Mouse (Mus musculus): Measurements from ENCODE around the gene Pygo2.
A peak's percentile ranks its signal among the peaks of the same experiment; 100 is the strongest.

The Pygo2 gene

DNA sequence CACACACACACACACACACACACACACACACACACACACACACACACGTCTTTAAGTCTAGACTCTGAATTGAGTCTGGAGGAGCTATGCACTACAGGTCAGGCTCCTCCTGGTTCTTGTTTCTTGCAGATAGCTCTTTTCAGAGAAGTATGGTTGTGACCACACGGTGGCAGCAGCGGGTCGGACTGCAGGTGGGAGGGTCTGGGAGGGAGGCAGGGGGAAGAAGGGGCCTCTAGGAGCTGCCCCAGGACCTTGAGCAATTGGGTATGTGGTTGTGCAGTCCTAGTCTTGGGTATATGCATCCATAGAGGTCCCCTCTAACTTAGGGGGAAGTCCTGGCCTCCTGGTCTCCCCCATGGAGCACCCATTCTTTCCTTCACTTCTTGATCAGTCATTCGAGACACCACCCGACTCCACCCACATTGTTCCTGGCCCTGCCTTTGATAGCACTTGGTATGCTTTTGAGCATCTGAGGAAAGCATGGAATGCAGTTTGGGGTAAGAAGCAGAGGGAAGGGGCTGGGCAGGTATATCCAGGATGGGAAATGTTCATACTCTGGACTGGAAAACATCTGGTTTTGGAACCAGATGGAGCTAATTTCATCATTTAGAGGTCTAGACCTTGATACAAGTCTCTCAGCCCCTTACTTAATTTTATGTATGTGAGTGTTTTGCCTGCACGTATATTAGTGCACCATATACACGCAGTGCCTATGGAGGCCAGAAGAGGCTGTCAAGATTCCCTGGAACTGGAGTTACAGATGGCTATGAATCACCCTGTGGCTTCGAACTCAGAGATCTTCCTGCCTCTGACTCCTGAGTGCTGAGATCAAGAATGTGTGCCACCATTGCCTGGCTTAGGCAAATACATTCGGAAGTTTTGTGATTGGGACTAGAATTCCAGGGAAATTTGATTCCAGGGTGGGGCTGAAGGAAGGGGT, 27.0 kb downstream of the Pygo2 start:
- peak; percentile 89 for DNase-seq (ENCODE audit: low spot score)

DNA sequence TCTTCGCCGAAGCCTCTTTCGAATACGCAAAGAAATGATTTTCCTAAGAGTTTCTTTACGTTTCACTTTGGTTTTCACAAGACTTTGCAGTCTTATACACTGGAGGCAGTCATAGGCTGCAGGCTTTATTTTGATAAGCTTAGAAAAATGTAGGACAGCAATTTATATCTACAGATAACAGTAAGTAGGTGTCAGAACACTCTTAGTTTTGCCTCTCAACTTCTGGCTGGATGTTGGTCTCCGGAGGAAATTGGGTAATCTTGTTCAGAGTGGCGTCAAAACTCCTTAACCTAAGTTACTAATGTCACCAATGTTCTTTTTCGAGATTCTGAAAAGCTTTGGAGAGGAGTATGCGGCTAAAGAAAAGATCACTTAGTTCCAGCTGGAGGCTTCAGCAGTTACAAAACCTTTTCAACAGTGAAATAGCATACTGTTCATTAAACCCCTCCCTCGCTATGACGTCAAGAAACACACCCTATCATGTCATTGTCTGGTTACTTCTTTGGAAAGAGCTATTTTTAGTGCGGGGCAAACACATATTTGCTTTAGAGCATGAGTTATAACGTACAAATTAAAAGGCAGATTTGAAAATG, 28.5 kb downstream of the Pygo2 start:
- DNase-seq (ENCODE audit: low spot score) = no peak

DNA sequence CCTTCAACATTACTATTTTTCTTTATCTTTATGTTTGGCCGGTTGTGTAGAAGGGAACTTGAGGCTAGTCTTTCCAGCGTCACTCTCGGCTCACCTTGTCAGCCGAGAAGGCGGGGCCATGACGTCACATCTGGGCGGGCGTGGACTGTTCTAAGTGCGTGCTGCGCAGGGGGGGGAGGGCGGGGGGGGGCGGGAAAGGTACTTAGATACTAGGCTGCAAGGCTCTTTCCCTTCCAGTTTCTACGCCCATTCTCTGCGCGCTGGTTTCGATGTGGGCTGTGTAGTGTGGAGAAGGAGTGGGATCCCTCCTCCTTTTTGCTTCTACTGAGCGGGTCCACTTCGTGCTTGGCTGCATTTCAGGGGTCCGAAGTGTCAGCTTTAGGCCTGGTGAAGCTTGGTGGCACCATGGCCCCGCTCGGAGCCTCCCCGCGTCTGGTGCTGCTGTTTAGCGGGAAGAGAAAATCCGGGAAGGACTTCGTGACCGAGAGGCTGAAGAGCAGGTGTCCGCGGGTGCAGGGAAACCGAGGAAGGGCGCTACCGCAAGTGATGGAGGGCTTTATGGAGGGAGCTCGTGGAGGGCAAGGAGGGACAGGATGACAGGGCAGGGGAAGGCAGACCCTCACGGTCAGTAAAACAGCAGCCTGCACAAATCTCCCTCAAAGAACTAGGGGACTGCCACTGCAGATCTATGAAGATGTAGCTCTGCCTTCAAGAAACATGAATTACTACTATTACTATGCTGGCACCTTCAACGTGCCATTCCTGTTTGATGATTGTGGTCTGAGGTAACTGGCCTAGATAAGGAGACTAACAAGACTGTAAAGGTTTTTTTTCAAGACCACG, 29.2 kb downstream of the Pygo2 start:
- peak; percentile 97 for DNase-seq (ENCODE audit: low spot score)

DNA sequence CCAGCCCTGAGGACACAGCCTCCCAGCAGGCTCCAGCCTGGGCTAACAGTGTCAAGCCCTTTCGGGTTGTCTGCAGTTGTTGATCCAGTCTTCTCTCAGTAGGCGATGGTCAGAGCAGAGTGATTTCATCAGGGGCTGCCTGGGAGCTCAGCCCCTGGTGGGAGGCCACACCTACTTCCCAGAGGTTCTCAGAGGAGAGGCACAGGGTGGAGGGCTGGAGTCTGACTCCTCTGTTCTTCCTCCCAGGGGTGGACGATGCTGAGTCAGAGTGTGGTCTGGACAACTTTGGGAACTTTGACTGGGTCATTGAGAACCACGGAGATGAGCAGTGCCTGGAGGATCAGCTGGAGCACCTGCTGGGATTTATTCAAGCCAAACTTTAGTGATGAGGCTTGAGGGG, 38.3 kb downstream of the Pygo2 start:
- no peak for DNase-seq (ENCODE audit: low spot score)

DNA sequence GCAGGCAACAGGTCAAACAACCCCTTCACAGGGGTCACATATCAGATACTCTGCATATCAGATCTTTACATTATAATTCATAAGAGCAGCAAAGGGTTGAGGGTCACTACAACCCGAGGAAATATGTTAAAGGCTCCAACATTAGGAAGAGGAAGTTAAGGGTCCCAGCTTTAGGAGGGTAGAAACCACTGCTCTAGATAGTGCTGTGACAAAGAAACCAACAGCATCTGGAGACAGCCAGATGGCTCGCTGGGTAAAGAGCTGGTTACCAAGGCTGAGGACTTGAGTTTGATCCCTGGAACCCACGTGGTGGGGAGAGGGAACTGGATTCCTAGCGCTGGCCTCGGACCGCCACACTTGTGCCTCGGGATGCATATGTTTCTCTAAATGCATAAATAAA, 42.3 kb downstream of the Pygo2 start:
- DNase-seq (ENCODE audit: low spot score) = no peak

DNA sequence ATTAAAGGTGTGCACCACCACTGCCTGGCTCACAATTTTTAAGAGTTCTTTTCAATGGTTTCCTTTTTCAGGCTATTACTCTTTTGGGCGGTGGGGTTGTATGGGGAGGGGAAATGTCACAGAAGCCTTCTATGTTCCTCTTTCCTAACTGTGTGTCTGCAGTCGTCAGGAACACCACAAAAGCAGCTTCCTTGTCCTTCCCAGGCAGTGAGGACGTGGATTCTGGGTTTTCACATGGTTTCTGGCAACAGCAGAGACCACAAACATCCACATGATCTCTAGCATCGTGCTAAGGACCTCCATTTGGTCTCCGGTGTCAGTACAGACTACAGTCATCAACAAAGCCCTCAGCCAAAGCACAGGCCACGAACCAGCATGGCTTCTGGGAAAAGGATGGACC, 43.8 kb downstream of the Pygo2 start:
- no peak for DNase-seq (ENCODE audit: low spot score)

DNA sequence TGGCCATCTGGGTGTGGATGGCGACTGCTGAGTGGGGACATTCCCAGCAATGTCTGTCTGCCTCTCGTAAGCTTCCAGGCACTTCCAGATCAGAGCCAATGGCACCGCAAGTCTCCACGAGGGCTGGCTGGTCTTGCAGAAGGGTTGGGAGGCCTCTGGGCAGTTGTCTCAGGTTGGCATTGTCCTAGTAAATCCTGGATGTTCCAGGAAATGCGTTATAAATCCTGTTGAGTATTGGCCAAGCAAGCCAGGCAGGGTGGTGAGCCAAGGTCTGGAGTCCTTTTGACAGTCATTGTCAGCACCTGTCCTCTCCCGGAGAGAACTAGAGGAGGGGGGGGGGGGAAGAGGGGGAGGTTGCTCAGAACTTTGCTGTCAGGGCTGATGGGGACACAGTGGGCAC, 49.0 kb downstream of the Pygo2 start:
- DNase-seq (ENCODE audit: low spot score) = no peak

DNA sequence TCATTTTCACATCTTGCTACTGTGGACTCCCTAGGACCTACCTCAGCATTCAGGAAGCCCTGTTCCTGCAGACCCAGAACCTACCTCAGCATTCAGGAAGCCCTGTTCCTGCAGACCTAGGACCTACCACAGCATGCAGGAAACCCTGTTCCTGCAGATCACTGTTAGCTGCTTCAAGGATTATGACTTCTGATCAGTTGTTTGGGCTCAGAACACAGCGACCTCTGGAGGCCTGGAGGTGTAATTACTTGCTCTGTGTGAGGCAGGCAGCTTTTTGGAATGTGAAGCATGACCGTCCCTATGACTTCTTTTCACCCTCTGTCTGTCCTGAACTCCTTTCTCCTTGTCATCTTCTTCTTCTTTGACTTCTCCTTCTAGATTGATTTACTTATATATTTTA, 51.5 kb downstream of the Pygo2 start:
- no peak for DNase-seq (ENCODE audit: low spot score)

DNA sequence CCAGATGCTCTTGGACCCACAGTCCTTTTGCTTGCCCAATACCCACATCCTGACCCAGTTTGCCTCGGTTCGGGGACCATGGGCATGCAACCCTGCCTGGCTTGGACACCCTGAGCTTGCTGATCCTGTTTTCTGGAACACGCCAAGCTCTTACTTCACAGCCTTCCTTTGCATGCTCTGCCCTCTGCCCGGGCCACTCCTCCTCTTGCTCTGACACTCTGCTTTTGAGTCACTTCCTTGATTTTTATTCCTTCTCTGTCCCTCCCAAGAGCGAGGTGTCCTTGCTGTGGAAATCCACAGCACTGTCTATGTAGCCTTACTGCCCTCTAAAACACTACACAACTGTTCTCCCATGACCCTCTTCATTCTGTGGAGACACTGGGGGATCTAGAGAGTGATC, 52.2 kb downstream of the Pygo2 start:
- no peak for DNase-seq (ENCODE audit: low spot score)
